ENCODE assay signal across 11 mouse cellular contexts in the genomic region with DNA sequence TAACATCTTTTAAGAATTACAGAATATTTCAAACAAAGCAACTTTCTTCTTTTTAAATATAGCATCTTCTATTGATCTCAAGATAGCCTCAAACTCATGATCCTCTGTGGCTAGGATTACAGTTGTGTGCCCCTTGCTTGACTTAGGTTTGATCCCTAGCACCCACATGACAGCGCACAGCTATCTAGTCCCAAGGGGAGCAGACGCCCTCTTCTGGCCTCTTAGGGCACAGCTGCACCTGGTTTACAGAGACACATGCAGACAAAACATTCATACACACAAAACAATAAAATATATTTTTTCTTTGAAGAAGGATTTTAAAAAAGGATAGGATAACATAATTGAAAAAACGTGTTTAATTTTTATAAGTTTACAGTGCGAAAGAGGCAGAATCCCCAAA. TPM values are rescaled to one million over a fixed set of nuclear protein-coding genes. Genes with fewer than 3 reads are reported as not detected.
DNase-seq lines count a peak whose midpoint lies in the region; ATAC-seq and TF ChIP-seq lines count a peak whose summit lies in the region.
"Had no signal": no experiment of that assay in that cellular context is flagged by ENCODE, and none has a peak within 500 bp of the region (broad histone marks: within the 10 kb centered on the region; RNA-seq: fewer than 3 reads in every experiment).

No protein-coding gene starts in this region.

- ATAC-seq in forebrain, postnatal 0 days = no peak
- ATAC-seq in forebrain, embryonic 13.5 days = no peak
- ATAC-seq in lung, embryonic 14.5 days (ENCODE audit: insufficient read depth) = no peak
- ATAC-seq in Patski = no peak
- peak; percentile 71 for ATAC-seq in megakaryocyte progenitor cell, adult 5-6 weeks (replicated peaks; ENCODE audit: poor library complexity)
- ATAC-seq in forebrain, embryonic 14.5 days = no peak

- DNase-seq in forebrain, postnatal 0 days = no peak
- DNase-seq in lung, embryonic 14.5 days = no peak
- no peak for DNase-seq in lung, postnatal 10 days
- DNase-seq in Patski (ENCODE audit: low read depth, low spot score) = no peak
- no peak for DNase-seq in frontal cortex, postnatal 10 days (ENCODE audit: low spot score in 2 of 2)
- no peak for DNase-seq in forebrain, embryonic 14.5 days (ENCODE audit: low spot score)
- DNase-seq: heart, adult 18-20 months; kidney, postnatal 10 days had no signal

- H3K27ac ChIP-seq in forebrain, postnatal 0 days (ENCODE audit: low read depth, low read length) = no peak overlapping the region
- H3K27ac ChIP-seq in forebrain, embryonic 13.5 days = no peak overlapping the region
- H3K27ac ChIP-seq in lung, embryonic 14.5 days (ENCODE audit: low read depth) = no peak overlapping the region
- H3K27ac ChIP-seq in forebrain, embryonic 14.5 days (ENCODE audit: low read depth, low read length) = no peak overlapping the region
- H3K27ac ChIP-seq: hindbrain, embryonic 10.5 days had no signal

- H3K36me3 ChIP-seq in forebrain, postnatal 0 days (ENCODE audit: insufficient read depth) = no peaks in the 10 kb centered on the region
- no peaks in the 10 kb centered on the region for H3K36me3 ChIP-seq in forebrain, embryonic 13.5 days (ENCODE audit: poor library complexity, severe bottlenecking)
- no peaks in the 10 kb centered on the region for H3K36me3 ChIP-seq in lung, embryonic 14.5 days (ENCODE audit: insufficient read depth)
- H3K36me3 ChIP-seq in forebrain, embryonic 14.5 days (ENCODE audit: control insufficient read depth, insufficient read depth, low read length) = no peaks in the 10 kb centered on the region
- H3K36me3 ChIP-seq: hindbrain, embryonic 10.5 days had no signal

- CTCF ChIA-PET in Patski (lab: Charles Lee) = interaction anchor here (1.1 kb wide), 1 partner anchor 56 kb away, joined by 3 read pairs; no protein-coding TSS in a partner anchor

- H3K4me2 ChIP-seq in forebrain, postnatal 0 days (ENCODE audit: low read depth) = no peak overlapping the region
- no peak overlapping the region for H3K4me2 ChIP-seq in forebrain, embryonic 13.5 days
- no peak overlapping the region for H3K4me2 ChIP-seq in lung, embryonic 14.5 days
- no peak overlapping the region for H3K4me2 ChIP-seq in forebrain, embryonic 14.5 days (ENCODE audit: low read length)

- POLR2A ChIA-PET in Patski (lab: Charles Lee) = no interaction called here

- no peak overlapping the region for H3K9ac ChIP-seq in forebrain, postnatal 0 days
- no peak overlapping the region for H3K9ac ChIP-seq in forebrain, embryonic 13.5 days
- no peak overlapping the region for H3K9ac ChIP-seq in lung, embryonic 14.5 days
- no peak overlapping the region for H3K9ac ChIP-seq in forebrain, embryonic 14.5 days (ENCODE audit: low read length)

- no peaks in the 10 kb centered on the region for H3K27me3 ChIP-seq in forebrain, postnatal 0 days (ENCODE audit: insufficient read depth, low read length)
- H3K27me3 ChIP-seq in forebrain, embryonic 13.5 days = no peaks in the 10 kb centered on the region
- no peaks in the 10 kb centered on the region for H3K27me3 ChIP-seq in lung, embryonic 14.5 days (ENCODE audit: insufficient read depth, low read length)
- no peaks in the 10 kb centered on the region for H3K27me3 ChIP-seq in Patski
- no peaks in the 10 kb centered on the region for H3K27me3 ChIP-seq in forebrain, embryonic 14.5 days (replicated peaks; ENCODE audit: control insufficient read depth, insufficient read depth, low read length)

- no peaks in the 10 kb centered on the region for H3K4me1 ChIP-seq in forebrain, postnatal 0 days (ENCODE audit: insufficient read depth)
- no peaks in the 10 kb centered on the region for H3K4me1 ChIP-seq in forebrain, embryonic 13.5 days
- no peaks in the 10 kb centered on the region for H3K4me1 ChIP-seq in lung, embryonic 14.5 days (ENCODE audit: insufficient read depth)
- H3K4me1 ChIP-seq in forebrain, embryonic 14.5 days (ENCODE audit: control insufficient read depth, insufficient read depth, low read length) = no peaks in the 10 kb centered on the region
- H3K4me1 ChIP-seq: hindbrain, embryonic 10.5 days had no signal

- 36% methylated on average over 4 of the region's 4 CpGs for WGBS in forebrain, postnatal 0 days
- WGBS in forebrain, embryonic 13.5 days = 32% methylated on average over 4 of the region's 4 CpGs
- WGBS in lung, embryonic 14.5 days = 43% methylated on average over 4 of the region's 4 CpGs
- 37% methylated on average over 4 of the region's 4 CpGs for WGBS in forebrain, embryonic 14.5 days

- H3K9me3 ChIP-seq in forebrain, postnatal 0 days (ENCODE audit: low read length) = no peaks in the 10 kb centered on the region
- no peaks in the 10 kb centered on the region for H3K9me3 ChIP-seq in forebrain, embryonic 13.5 days (replicated peaks)
- H3K9me3 ChIP-seq in lung, embryonic 14.5 days (ENCODE audit: low read depth, low read length) = no peaks in the 10 kb centered on the region
- H3K9me3 ChIP-seq in forebrain, embryonic 14.5 days (replicated peaks; ENCODE audit: control insufficient read depth, low read length) = no peaks in the 10 kb centered on the region
- H3K9me3 ChIP-seq: hindbrain, embryonic 10.5 days had no signal

- in situ Hi-C loops in Patski (cut with MboI; ENCODE audit: low pct_unique_long_range_greater_than_20kb) = no loop called here

- 0 out of 2 replicates have a peak, but pooled peaks have one; percentile 5 for TF ChIP-seq CTCF in forebrain, postnatal 0 days (IDR thresholded peaks at IDR 0.05; ENCODE audit: low read depth)
- TF ChIP-seq CTCF in lung, embryonic 14.5 days (IDR thresholded peaks at IDR 0.05; ENCODE audit: low read depth) = peak; percentile 22
- peak; percentile 72 for TF ChIP-seq CTCF in Patski (IDR thresholded peaks at IDR 0.05)

- no peak overlapping the region for H3K4me3 ChIP-seq in forebrain, postnatal 0 days (ENCODE audit: low read depth, low read length)
- no peak overlapping the region for H3K4me3 ChIP-seq in forebrain, embryonic 13.5 days
- no peak overlapping the region for H3K4me3 ChIP-seq in lung, embryonic 14.5 days (ENCODE audit: low read depth, low read length)
- H3K4me3 ChIP-seq in forebrain, embryonic 14.5 days (ENCODE audit: low read depth, low read length) = no peak overlapping the region
- H3K4me3 ChIP-seq: hindbrain, embryonic 10.5 days had no signal

RNA-seq across cellular contexts. Expression of a gene that starts 10.9 kb away (rescaled TPM):
- total RNA-seq in forebrain, postnatal 0 days (2014; rRNA removed) = 43.7 and 53.4 TPM in 2 replicates
- polyA plus RNA-seq in forebrain, postnatal 0 days (2015; fragmentation: Nextera tagmentation; extraction: Ambion mirVana) = 27.9 and 37.8 TPM in 2 replicates
- polyA plus RNA-seq in forebrain, embryonic 13.5 days (2015; fragmentation: Nextera tagmentation; extraction: Ambion mirVana) = 57.2 and 58.2 TPM in 2 replicates
- polyA plus RNA-seq in lung, embryonic 14.5 days (2014; fragmentation: Nextera tagmentation; extraction: Ambion mirVana) = 51.3 and 53.3 TPM in 2 replicates
- polyA plus RNA-seq in Patski (2021) = 24.5 TPM
- 52.8 and 69.9 TPM in 2 replicates for total RNA-seq in megakaryocyte progenitor cell, adult 5-6 weeks (2015)
- total RNA-seq in megakaryocyte progenitor cell, adult 5-6 weeks (2017) = 91.1 and 120 TPM in 2 replicates
- 40.4 and 42.2 TPM in 2 replicates for polyA plus RNA-seq in forebrain, embryonic 14.5 days (2014; fragmentation: Nextera tagmentation; extraction: Ambion mirVana)

RNA-seq across cellular contexts. Expression of a gene that starts 11.0 kb away (rescaled TPM):
- 3.2 and 5.7 TPM in 2 replicates for total RNA-seq in forebrain, postnatal 0 days (2014; rRNA removed)
- polyA plus RNA-seq in forebrain, postnatal 0 days (2015; fragmentation: Nextera tagmentation; extraction: Ambion mirVana) = 2.2 and 3.0 TPM in 2 replicates
- 1.2 and 1.8 TPM in 2 replicates for polyA plus RNA-seq in forebrain, embryonic 13.5 days (2015; fragmentation: Nextera tagmentation; extraction: Ambion mirVana)
- 0.80 and 1.1 TPM in 2 replicates for polyA plus RNA-seq in lung, embryonic 14.5 days (2014; fragmentation: Nextera tagmentation; extraction: Ambion mirVana)
- 3.0 TPM for polyA plus RNA-seq in Patski (2021)
- 0.44 and 1.1 TPM in 2 replicates for total RNA-seq in megakaryocyte progenitor cell, adult 5-6 weeks (2015)
- total RNA-seq in megakaryocyte progenitor cell, adult 5-6 weeks (2017) = 1.5 and 1.8 TPM in 2 replicates
- polyA plus RNA-seq in forebrain, embryonic 14.5 days (2014; fragmentation: Nextera tagmentation; extraction: Ambion mirVana) = 1.3 and 1.8 TPM in 2 replicates

RNA-seq across cellular contexts. Expression of a gene that starts 31.9 kb away (rescaled TPM):
- total RNA-seq in forebrain, postnatal 0 days (2014; rRNA removed) = 36.4 and 48.8 TPM in 2 replicates
- polyA plus RNA-seq in forebrain, postnatal 0 days (2015; fragmentation: Nextera tagmentation; extraction: Ambion mirVana) = 71.1 and 75.6 TPM in 2 replicates
- 77.3 and 77.5 TPM in 2 replicates for polyA plus RNA-seq in forebrain, embryonic 13.5 days (2015; fragmentation: Nextera tagmentation; extraction: Ambion mirVana)
- polyA plus RNA-seq in lung, embryonic 14.5 days (2014; fragmentation: Nextera tagmentation; extraction: Ambion mirVana) = 158 and 182 TPM in 2 replicates
- polyA plus RNA-seq in Patski (2021) = 95.7 TPM
- 186 and 238 TPM in 2 replicates for total RNA-seq in megakaryocyte progenitor cell, adult 5-6 weeks (2015)
- 247 and 275 TPM in 2 replicates for total RNA-seq in megakaryocyte progenitor cell, adult 5-6 weeks (2017)
- 64.9 and 75.8 TPM in 2 replicates for polyA plus RNA-seq in forebrain, embryonic 14.5 days (2014; fragmentation: Nextera tagmentation; extraction: Ambion mirVana)

Comparison
In these comparisons a context has a peak if more than half of its experiments do, and no peak if none do; other contexts are left out.
1. CTCF ChIP-seq: peak in every context shown above with its lines; median percentile 72 in Patski; 22 in lung, embryonic 14.5 days; 5 in forebrain, postnatal 0 days.